Mouse (Mus musculus): ENCODE data around the gene Prlh. TPM values are rescaled to one million over a fixed set of nuclear protein-coding genes. Genes with fewer than 3 reads are reported as not detected.

Prlh gene
- total and polyA plus RNA-seq, 2 experiments: not detected

GRCm38 (mm10) chr1:90909161-90909560, 43.7 kb upstream of the Prlh start:
- peak; percentile 35 for DNase-seq (ENCODE audit: extremely low read depth, low read depth, low spot score)
- H3K4me1 ChIP-seq (ENCODE audit: control insufficient read depth, insufficient read depth, low read length): 0 out of 2 replicates have a peak, but pooled peaks cover 4% of the 10 kb centered on the region
- no peak for TF ChIP-seq POLR2A (IDR thresholded peaks at IDR 0.05; ENCODE audit: extremely low read depth, insufficient read depth, low read length)
- no peak for TF ChIP-seq CTCF (IDR thresholded peaks at IDR 0.05; ENCODE audit: low read depth, low read length)
- H3K79me2 ChIP-seq (ENCODE audit: control insufficient read depth, insufficient read depth, low read length): no peaks in the 10 kb centered on the region
- no peaks in the 10 kb centered on the region for H3K36me3 ChIP-seq (ENCODE audit: control insufficient read depth, insufficient read depth, low read length)
- no peak overlapping the region for H3K27ac ChIP-seq (replicated peaks; ENCODE audit: insufficient read depth, low read depth, low read length)
- no peaks in the 10 kb centered on the region for H3K27me3 ChIP-seq (ENCODE audit: control insufficient read depth, insufficient read depth, low read length)
- no peak overlapping the region for H3K4me3 ChIP-seq (ENCODE audit: insufficient read depth, low read depth, low read length)
- H3K9ac ChIP-seq (ENCODE audit: low read depth, low read length): no peak overlapping the region

- H3K79me2 ChIP-seq (ENCODE audit: control insufficient read depth, insufficient read depth, low read length): no peaks in the 10 kb centered on the region
- 0 out of 2 replicates have a peak, but pooled peaks cover 2% of the 10 kb centered on the region for H3K4me1 ChIP-seq (ENCODE audit: control insufficient read depth, insufficient read depth, low read length)
- H3K27me3 ChIP-seq (ENCODE audit: control insufficient read depth, insufficient read depth, low read length): no peaks in the 10 kb centered on the region
- H3K9ac ChIP-seq (ENCODE audit: low read depth, low read length): no peak overlapping the region; the same call in 1 of the 2 replicates
- no peaks in the 10 kb centered on the region for H3K36me3 ChIP-seq (ENCODE audit: control insufficient read depth, insufficient read depth, low read length)
- H3K4me3 ChIP-seq (ENCODE audit: insufficient read depth, low read depth, low read length): no peak overlapping the region
- H3K27ac ChIP-seq (replicated peaks; ENCODE audit: insufficient read depth, low read depth, low read length): no peak overlapping the region
- DNase-seq (ENCODE audit: extremely low read depth, low read depth, low spot score): no peak
- TF ChIP-seq CTCF (IDR thresholded peaks at IDR 0.05; ENCODE audit: low read depth, low read length) (peak; percentile 42), POLR2A (IDR thresholded peaks at IDR 0.05; ENCODE audit: extremely low read depth, insufficient read depth, low read length) (no peak)
- WGBS: 16% methylated on average over 17 of the region's 17 CpGs
Measured at GRCm38 (mm10) chr1:90909631-90910152, 43.2 kb upstream of the Prlh start.

GRCm38 (mm10) chr1:90913231-90913630, 39.7 kb upstream of the Prlh start:
- 86% methylated on average over 6 of the region's 6 CpGs for WGBS
- no peaks in the 10 kb centered on the region for H3K79me2 ChIP-seq (ENCODE audit: control insufficient read depth, insufficient read depth, low read length)

GRCm38 (mm10) chr1:90914948-90915569, 37.8 kb upstream of the Prlh start, which contains the start of gene Mlph:
TSS of gene Mlph (plus strand) at chr1:90915085.
- TF ChIP-seq POLR2A (IDR thresholded peaks at IDR 0.05; ENCODE audit: extremely low read depth, insufficient read depth, low read length) (0 out of 2 replicates have a peak, but pooled peaks have one; percentile 6), CTCF (IDR thresholded peaks at IDR 0.05; ENCODE audit: low read depth, low read length) (no peak)
- no peaks in the 10 kb centered on the region for H3K79me2 ChIP-seq (ENCODE audit: control insufficient read depth, insufficient read depth, low read length)
- H3K27me3 ChIP-seq (ENCODE audit: control insufficient read depth, insufficient read depth, low read length): 0 out of 2 replicates have a peak, but pooled peaks cover 2% of the 10 kb centered on the region
- H3K36me3 ChIP-seq (ENCODE audit: control insufficient read depth, insufficient read depth, low read length): no peaks in the 10 kb centered on the region
- DNase-seq (ENCODE audit: extremely low read depth, low read depth, low spot score): peak; percentile 29
- 0 out of 2 replicates have a peak, but pooled peaks cover 3% of the 10 kb centered on the region for H3K4me1 ChIP-seq (ENCODE audit: control insufficient read depth, insufficient read depth, low read length)
- H3K27ac ChIP-seq (replicated peaks; ENCODE audit: insufficient read depth, low read depth, low read length): 0 out of 2 replicates have a peak within 1 kb of the TSS, but pooled peaks have one; percentile 27
- 8% methylated on average over 18 of the region's 18 CpGs for WGBS
- H3K9ac ChIP-seq (ENCODE audit: low read depth, low read length): peak within 1 kb of the TSS; percentile 55
- peak within 1 kb of the TSS; percentile 63 for H3K4me3 ChIP-seq (ENCODE audit: insufficient read depth, low read depth, low read length)

More at GRCm38 (mm10) chr1:90913231-90913630, 39.7 kb upstream of the Prlh start:
- Histone ChIP-seq H3K27ac (replicated peaks; ENCODE audit: insufficient read depth, low read depth, low read length) (no peak overlapping the region), H3K36me3 (ENCODE audit: control insufficient read depth, insufficient read depth, low read length) (no peaks in the 10 kb centered on the region), H3K4me1 (ENCODE audit: control insufficient read depth, insufficient read depth, low read length) (0 out of 2 replicates have a peak, but pooled peaks cover 3% of the 10 kb centered on the region), H3K9ac (ENCODE audit: low read depth, low read length) (no peak overlapping the region), H3K27me3 (ENCODE audit: control insufficient read depth, insufficient read depth, low read length) (no peaks in the 10 kb centered on the region), H3K4me3 (ENCODE audit: insufficient read depth, low read depth, low read length) (no peak overlapping the region)
- TF ChIP-seq POLR2A (IDR thresholded peaks at IDR 0.05; ENCODE audit: extremely low read depth, insufficient read depth, low read length) (no peak), CTCF (IDR thresholded peaks at IDR 0.05; ENCODE audit: low read depth, low read length) (no peak)
- no peak for DNase-seq (ENCODE audit: extremely low read depth, low read depth, low spot score)

GRCm38 (mm10) chr1:90917509-90917908, 35.4 kb upstream of the Prlh start:
- no peak for DNase-seq (ENCODE audit: extremely low read depth, low read depth, low spot score)
- Histone ChIP-seq H3K4me3 (ENCODE audit: insufficient read depth, low read depth, low read length) (no peak overlapping the region), H3K79me2 (ENCODE audit: control insufficient read depth, insufficient read depth, low read length) (no peaks in the 10 kb centered on the region), H3K9ac (ENCODE audit: low read depth, low read length) (no peak overlapping the region), H3K4me1 (ENCODE audit: control insufficient read depth, insufficient read depth, low read length) (0 out of 2 replicates have a peak, but pooled peaks cover 3% of the 10 kb centered on the region), H3K36me3 (ENCODE audit: control insufficient read depth, insufficient read depth, low read length) (no peaks in the 10 kb centered on the region), H3K27me3 (ENCODE audit: control insufficient read depth, insufficient read depth, low read length) (0 out of 2 replicates have a peak, but pooled peaks cover 2% of the 10 kb centered on the region), H3K27ac (replicated peaks; ENCODE audit: insufficient read depth, low read depth, low read length) (no peak overlapping the region)
- TF ChIP-seq POLR2A (IDR thresholded peaks at IDR 0.05; ENCODE audit: extremely low read depth, insufficient read depth, low read length) (no peak), CTCF (IDR thresholded peaks at IDR 0.05; ENCODE audit: low read depth, low read length) (no peak)
- WGBS: 37% methylated on average over 6 of the region's 6 CpGs

- Histone ChIP-seq H3K79me2 (ENCODE audit: control insufficient read depth, insufficient read depth, low read length) (no peaks in the 10 kb centered on the region), H3K36me3 (ENCODE audit: control insufficient read depth, insufficient read depth, low read length) (no peaks in the 10 kb centered on the region), H3K27me3 (ENCODE audit: control insufficient read depth, insufficient read depth, low read length) (0 out of 2 replicates have a peak, but pooled peaks cover 2% of the 10 kb centered on the region), H3K4me3 (ENCODE audit: insufficient read depth, low read depth, low read length) (no peak overlapping the region), H3K27ac (replicated peaks; ENCODE audit: insufficient read depth, low read depth, low read length) (no peak overlapping the region), H3K4me1 (ENCODE audit: control insufficient read depth, insufficient read depth, low read length) (no peaks in the 10 kb centered on the region), H3K9ac (ENCODE audit: low read depth, low read length) (no peak overlapping the region)
- TF ChIP-seq POLR2A (IDR thresholded peaks at IDR 0.05; ENCODE audit: extremely low read depth, insufficient read depth, low read length): no peak
- TF ChIP-seq CTCF (IDR thresholded peaks at IDR 0.05; ENCODE audit: low read depth, low read length): no peak
- DNase-seq (ENCODE audit: extremely low read depth, low read depth, low spot score): no peak
- WGBS: 68% methylated on average over 9 of the region's 9 CpGs
Measured at GRCm38 (mm10) chr1:90921687-90922086, 31.2 kb upstream of the Prlh start.

Data from liver, adult 2 months (tissue).